Mouse (Mus musculus): ENCODE results near the gene Mta1.

- no peak for TF ChIP-seq CTCF (conservative IDR thresholded peaks at IDR 0.05; ENCODE audit: low read length)
- TF ChIP-seq POU5F1 (IDR thresholded peaks at IDR 0.05; ENCODE audit: borderline replicate concordance, low read length), result no peak
- TF ChIP-seq NANOG (IDR thresholded peaks at IDR 0.05; ENCODE audit: borderline replicate concordance, low read length), result no peak
These were observed 54.2 kb downstream of the Mta1 start for GRCm38 (mm10) chr12:113152272-113152661.
